Mouse (Mus musculus) ES-E14 (cell line): ENCODE data around the gene Tango2.

ENCODE experiments used
- CHD2 ChIP-seq: IDR thresholded peaks from 2 replicates; pipeline ENCODE4 v1.6.1; 2014; ENCODE audit warnings: mild to moderate bottlenecking, low read depth, low read length, inconsistent platforms
- HCFC1 ChIP-seq: IDR thresholded peaks from 2 replicates; pipeline ENCODE4 v1.6.1; 2012; ENCODE audit warnings: low read length, inconsistent platforms, borderline replicate concordance; ENCODE audit not compliant: insufficient read depth
- MAFK ChIP-seq: IDR thresholded peaks from 2 replicates; pipeline ENCODE4 v1.6.1; 2014; ENCODE audit warnings: mild to moderate bottlenecking, low read depth, low read length, inconsistent platforms; ENCODE audit not compliant: insufficient read depth
- ZC3H11A ChIP-seq: IDR thresholded peaks from 2 replicates; pipeline ENCODE4 v1.6.1; 2012; ENCODE audit warnings: low read depth, mild to moderate bottlenecking, inconsistent platforms, low read length, borderline replicate concordance

- TF ChIP-seq CHD2 (no peak), ZC3H11A (no peak), MAFK (no peak), HCFC1 (no peak)
Observed at GRCm38 (mm10) chr16:18381621-18382258, 33.8 kb upstream of the Tango2 start.
